Mouse (Mus musculus): ENCODE data around the gene Pmm1.
A peak's percentile ranks its signal among the peaks of the same experiment; 100 is the strongest.
"Not testable (repeated sequence)": the region's sequence is repeated elsewhere in the genome, so short reads cannot be mapped to it uniquely, and the experiment has no call there.

The Pmm1 gene

DNA sequence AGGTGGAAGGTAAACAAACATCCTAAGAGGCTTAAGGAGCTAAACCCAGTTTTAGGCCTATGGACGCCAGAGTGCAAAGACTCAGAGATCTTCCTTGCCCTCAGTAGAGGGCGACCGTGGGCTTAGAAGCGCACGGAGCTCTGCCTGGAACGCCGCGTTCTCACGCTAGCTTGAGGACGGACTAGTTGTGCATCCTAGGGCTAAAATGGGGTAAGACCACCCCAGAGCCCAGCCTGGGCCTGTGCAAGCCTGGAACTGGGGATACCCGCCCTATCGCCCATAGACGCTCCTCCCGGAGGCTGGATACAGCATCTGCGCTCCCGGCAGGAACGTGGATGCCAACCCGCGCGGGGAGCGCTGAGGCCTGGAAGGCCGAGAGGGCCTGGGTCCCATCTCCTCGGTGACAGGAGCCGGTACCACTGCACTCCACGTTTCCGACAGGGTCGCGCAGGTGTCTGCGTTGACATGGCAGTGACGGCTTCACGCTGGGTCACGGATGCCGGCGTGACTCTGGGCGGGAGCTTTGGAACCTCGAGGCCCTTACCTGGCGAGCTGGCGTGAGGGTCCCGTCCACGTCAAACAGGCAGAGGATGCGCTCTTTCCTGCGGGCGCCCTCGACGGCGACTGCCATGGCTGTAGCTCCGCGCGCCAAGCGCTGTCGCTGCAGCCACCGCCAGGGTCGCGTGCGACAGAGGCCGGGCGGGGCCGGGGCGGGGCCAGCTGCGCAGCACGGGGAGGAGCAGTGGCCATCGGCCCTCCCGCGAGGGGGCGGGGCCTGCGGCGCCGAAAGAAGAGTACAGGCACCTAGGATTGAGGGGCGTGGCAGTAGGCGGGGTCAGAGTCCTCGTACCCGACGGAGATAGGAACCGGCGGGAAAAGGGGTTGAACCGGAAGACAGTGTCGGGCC, at the start of gene Pmm1:
Pmm1 (minus strand) TSS at position 760 of the 907 bp plus-strand sequence.
- peak; percentile 99 for DNase-seq

DNA sequence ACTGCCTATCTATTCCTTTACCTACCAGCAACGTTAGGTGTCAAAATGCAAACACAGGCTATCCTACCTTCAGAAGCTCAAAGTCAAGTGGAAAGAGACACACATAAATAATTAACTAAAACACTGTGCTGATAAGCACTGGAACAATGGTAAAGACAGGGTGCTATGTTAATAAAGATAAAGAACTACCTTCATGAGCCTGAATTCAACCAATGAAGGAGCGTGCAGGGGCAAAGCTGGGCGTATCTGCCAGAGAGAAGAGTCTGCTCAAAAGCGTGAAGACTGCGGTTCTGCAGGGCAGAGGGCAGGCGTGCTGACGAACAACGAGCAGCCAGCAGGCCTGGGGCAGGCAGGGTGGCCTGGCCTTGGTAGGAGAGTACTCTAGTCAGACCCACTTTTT, 43.5 kb upstream of the Pmm1 start:
- DNase-seq: no peak

DNA sequence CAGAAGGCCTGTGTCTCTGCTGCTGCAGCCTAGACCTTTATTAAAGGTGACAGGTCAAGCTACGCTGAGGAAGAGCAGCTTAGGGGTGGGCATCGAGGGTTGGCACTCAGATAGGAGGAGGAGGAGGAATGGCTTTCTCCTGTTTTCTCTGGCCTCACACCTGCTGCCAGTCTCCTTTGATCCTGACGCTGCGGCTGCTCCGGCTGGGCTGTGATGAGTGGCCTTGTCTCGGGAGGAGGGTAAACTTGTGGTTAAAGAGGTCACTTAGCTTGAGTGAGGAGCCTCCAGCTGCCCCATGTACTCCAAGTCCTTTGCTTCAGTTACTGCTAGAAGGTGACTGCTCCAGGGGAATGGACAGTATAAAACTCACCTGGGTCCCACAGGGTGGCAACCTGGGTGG, 33.3 kb upstream of the Pmm1 start:
- no peak for DNase-seq

DNA sequence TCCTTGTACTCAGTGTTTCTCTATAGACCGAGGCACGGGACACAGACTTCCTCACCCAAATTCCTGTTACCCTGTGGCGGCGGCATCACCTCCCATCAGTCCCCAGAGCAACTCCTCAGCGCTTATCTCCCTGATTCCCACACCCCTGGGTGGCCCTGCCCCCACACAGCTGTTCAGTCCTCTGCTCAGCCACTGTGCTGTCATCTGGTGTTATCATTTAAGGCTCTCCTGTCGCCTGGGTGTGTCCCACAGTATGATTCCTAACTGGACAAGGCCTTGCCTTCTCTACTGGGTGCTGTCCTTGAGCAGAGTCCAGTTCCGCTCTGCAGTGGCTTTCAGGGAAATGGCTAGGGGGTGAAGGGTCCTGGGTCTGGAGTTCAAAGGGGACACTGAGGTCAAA, 29.8 kb upstream of the Pmm1 start:
- DNase-seq: no peak

- peak; percentile 80 to 92 for DNase-seq
Measured at GRCm38 (mm10) chr15:81989371-81990062, 28.8 kb upstream of the Pmm1 start.

GRCm38 (mm10) chr15:81987646-81988045, 26.9 kb upstream of the Pmm1 start, which contains the start of gene Xrcc6:
TSS of gene Xrcc6 (plus strand) at chr15:81987835.
- DNase-seq: no peak

DNA sequence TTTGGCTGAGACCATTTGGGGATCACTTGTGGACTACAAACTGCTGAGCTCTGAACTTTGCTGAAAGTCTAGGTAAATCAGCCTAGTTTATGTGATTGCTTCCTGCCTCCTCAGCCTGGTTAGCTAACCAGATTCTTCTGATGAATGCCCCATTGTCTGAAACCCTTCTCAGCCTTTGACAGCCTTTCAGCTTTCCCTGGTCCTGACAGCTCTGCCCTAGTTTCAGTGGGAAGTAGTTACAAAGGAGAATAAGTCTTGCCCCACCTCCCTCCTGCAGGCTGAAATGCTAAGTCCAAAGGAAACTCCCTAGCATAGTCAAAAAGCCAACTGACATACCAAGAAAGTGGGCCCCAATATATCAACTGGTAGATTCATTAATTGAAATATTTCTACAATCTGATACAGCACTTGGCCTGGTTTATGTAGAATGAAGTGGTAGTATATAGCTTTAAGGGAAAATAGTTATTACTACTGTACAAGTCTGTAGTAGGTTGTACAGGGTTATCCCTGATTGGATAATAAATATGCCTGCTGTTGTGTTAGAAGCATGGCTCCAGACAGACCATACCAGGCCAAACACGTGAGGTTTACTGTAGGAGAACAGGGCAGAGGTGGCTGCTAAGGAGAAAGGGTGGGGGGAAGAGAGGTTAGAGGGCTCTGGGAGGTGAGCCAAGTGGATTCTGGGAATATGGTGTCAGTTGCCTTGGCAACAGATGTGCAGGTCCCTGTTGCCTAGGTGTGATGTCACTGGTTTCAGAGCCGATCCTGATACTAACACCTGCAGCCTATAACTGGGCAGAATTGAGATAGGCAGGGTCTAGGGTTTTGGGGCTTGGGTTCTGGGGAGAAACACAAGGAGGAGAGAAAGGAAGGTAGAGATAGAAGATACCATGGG, 24.8 kb upstream of the Pmm1 start:
- no peak for DNase-seq

DNA sequence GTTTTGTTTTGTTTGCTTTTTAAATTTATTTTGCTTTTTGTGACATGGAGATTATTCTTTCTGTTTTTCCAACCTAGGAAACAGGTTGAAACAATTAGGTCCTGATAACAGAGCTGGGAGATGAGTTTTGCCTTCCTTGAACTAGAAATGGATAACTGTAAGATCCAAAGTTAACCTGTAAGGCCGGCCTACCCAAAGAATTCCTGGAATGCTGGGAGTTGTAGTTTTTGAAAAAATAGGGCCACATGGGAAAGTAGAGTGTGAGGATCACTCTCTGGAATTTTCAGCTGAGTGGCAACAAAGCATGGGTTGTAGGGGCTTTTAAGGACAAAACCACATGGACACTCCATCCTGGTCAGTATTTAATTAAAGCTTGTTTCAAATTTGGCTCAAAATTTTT, 21.4 kb upstream of the Pmm1 start:
- DNase-seq: no peak

DNA sequence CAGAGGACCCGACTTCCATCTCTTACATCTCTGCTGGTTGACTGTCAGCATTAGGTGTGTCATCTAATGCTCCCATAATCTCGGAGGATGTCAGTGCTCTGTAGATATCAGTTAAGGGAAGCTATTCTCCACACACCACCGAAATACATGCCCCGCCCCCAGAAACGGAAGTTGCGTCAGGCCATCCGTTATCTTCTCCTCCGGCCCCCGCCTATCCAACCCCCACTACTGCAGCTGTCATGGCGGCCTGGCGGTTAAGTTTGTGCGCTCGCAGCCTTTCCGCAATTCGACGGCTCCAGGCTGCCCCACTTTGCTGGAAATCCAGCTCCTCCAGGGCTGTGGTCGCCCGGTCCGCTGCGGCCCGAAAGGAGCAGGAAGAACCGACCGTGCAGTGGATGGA, 19.6 kb upstream of the Pmm1 start, which contains the start of gene 1700029P11Rik:
1700029P11Rik (plus strand) TSS at position 220 of the 400 bp plus-strand sequence.
- DNase-seq: no peak

DNA sequence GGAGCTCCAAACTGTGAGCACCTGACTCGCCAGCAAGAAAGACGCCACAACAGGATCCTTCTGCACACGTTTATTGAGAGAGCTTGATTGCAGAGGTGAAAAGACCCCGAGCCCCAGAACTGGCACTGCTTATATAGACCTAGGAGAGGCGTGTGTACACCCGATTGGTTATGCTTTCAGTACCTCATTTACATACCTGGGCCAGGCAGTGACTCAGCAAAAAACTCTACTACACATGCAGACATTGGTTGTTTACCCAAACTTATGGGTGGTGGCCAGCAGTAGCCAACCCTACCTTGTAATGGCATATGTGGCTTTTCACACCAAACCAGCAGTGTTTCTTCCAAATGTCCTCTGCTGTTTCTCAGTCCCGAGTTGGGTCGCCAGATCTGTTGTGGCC, 14.4 kb upstream of the Pmm1 start:
- not testable (repeated sequence) for DNase-seq

GRCm38 (mm10) chr15:81970498-81970897, 9.8 kb upstream of the Pmm1 start:
- DNase-seq: not testable (repeated sequence)

DNA sequence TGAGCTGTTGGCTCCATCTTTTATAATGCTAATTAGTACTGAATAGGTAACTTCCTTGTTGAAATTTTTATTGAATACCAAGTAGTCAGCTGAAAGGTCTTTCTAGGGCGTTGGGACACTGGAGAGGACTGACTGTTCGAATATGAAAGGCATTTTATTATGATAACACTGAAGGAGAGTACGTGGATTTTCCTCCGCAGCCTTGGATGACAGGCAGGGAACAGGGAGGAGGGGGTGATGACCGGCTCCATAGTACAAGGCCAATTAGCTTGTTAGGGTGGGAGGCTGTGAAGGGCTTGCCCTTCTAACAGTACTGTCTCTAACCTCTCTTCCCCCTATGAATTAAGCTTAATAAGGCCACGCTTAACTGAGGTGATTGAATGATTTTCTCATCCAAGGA, 8.9 kb upstream of the Pmm1 start:
- DNase-seq: not testable (repeated sequence)

DNA sequence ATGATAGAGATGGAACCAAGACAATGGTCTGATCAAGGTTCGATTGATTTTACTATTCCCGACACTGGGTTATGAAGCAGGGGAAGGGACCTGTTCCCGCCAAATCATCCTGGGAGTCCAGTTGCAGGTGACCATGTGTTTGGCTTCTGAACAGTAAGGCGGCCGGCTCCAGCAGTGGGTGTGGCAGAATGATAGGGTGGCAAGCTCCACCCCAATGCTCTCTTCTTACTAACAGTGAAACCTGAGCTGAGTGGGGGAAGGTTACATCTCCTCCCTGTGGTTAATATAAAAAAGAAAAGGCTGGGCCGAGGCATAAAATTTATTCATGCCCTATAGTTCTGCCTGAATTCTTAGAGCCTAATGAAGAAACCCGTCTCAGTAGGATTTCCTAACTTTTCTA, 8.4 kb upstream of the Pmm1 start:
- peak; percentile 37 to 51 for DNase-seq

DNA sequence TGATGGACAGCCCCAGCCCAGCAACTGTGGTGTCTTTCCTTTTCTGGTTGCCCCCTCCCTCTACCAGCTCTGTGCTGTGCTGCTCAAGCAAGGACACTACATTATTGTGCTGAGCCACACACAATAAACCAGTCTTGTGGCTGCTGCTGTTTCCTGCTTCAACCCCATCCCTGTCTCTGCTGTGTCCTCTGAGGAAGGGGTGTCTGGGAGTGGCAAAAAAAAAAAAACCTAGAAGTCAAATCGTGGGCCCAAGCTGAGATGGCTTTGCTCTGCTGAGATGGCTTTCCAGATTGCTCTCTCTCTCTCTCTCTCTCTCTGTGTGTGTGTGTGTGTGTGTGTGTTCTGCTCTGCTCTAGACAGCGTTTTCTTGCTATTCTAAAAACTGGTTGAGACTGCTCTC, 7.7 kb upstream of the Pmm1 start:
- no peak for DNase-seq

- DNase-seq: no peak
Measured at GRCm38 (mm10) chr15:81967821-81968220, 7.1 kb upstream of the Pmm1 start.

DNA sequence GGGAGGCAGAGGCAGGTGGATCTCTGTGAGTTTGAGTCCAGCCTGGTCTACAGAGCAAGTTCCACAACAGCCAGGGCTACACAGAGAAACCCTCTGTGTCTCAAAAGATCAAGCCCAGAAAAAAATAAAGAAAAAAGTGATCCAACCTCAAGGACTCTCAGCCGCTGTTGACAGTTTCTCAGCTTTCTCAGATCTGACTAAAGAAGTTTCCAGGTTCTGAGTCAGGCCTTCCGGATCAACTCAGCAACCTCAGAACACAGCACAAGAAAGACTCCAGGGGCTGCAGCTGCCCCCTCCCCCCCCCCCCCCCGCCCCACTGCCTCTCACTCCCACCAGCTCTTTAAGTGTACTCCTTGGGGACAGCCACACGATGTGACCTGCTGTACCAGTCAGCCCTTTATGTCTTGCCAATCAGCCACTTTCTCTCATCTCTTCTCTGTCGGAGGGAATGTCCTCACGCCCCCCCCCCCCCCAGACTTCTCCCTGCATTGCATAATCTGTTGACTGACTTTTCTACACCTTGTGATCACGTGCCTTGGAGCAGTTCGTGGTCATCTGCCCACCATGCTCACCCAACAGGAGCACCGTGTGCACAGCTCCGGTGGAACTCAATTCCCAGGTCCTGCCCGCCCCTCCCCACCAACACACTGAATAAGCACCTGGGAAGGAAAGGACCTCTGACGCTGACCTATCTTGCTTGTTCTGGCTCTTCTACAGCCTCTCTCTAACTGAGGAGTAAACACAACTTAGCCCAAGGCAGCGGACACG, 5.5 kb upstream of the Pmm1 start:
- DNase-seq: no peak

DNA sequence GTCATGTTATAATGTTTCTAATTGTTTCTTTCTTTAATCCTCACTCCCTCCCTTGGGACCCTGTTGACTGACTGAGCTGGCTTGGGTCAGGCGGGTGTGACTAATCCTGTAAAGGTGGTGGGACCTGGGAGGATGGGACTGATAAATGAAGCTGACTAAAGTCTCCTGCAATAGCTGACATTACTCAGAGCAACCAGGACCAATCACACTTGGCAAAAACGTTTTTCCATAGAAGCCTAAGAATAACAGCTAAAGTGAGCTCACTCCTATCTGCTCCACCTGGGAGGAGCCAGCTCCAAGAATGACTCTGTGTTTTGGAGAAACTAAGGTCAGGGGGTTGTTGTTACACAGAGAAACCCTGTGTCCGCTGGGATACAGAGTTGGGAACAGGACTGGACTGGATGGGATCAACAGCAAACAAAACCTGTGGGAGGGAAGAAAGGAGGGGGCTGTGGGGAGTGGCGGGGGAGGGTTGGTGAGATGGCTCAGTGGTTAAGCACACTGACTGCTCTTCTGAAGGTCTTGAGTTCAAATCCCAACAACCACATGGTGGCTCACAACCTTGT, 4.3 kb upstream of the Pmm1 start:
- DNase-seq: no peak

DNA sequence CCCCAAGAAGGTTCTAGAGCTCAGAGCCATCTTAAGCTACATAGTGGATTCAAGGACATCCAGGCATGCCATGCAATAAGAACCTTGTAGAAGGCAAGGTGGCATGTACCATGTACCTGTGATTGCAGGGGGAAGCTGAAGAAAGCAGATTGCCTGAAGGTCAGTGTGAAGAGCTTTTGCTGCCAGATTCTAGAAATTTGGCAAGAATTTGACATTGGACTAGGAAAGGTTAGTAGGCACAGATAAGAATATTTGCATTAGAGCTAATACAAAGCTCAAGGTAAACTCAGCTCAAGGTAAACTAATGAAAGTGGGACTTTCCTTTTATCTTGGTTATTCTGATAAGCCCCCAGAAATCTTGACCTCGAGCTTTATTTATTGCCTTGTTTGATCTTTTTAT, 3.5 kb upstream of the Pmm1 start:
- no peak for DNase-seq

- DNase-seq: no peak
Measured at GRCm38 (mm10) chr15:81961078-81961451, 335 bp upstream of the Pmm1 start.

DNA sequence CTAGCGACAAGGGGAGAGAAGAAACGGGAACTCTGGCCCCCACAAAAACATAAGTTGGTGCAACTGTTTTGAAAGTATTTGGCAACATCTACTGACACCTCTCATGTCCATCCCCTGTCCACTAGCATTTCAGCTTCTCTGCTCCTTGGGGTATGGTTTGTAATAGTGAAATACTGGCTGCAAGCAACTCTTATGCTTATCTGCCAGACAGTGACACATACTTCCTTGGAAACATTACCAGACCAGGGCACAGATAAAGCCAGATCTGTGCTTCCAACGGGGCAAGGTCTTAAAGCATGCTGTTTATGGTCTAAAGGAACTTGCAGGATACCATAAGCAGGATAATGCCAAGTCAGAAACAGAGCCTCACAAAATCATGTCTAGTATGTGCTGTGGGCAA, 1.8 kb downstream of the Pmm1 start:
- DNase-seq: no peak

GRCm38 (mm10) chr15:81957598-81957997, 3.1 kb downstream of the Pmm1 start:
- DNase-seq: no peak

DNA sequence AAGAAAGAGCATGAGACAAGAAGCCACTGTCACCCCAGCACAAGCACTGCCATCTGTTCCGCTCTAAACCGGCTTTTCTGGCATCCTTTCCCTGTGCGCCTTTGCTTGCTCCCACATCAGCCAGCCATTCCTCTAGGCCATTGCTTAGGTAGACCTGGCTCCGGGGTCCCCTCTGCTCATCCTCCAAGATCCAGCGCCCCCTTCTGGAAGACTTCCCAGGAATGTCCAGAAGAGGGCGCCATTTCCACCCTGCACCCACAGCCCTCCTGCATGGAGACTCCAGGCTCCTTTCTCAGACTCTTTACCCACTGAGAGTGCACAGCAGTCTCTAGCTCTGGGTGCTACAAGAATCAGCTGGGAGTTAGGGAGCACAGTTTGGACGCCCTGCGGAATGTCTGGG, 4.3 kb downstream of the Pmm1 start:
- DNase-seq: peak in 1 of 2 experiments; percentile 56
